8 mouse cellular contexts compared by ENCODE assay signal in the genomic region with DNA sequence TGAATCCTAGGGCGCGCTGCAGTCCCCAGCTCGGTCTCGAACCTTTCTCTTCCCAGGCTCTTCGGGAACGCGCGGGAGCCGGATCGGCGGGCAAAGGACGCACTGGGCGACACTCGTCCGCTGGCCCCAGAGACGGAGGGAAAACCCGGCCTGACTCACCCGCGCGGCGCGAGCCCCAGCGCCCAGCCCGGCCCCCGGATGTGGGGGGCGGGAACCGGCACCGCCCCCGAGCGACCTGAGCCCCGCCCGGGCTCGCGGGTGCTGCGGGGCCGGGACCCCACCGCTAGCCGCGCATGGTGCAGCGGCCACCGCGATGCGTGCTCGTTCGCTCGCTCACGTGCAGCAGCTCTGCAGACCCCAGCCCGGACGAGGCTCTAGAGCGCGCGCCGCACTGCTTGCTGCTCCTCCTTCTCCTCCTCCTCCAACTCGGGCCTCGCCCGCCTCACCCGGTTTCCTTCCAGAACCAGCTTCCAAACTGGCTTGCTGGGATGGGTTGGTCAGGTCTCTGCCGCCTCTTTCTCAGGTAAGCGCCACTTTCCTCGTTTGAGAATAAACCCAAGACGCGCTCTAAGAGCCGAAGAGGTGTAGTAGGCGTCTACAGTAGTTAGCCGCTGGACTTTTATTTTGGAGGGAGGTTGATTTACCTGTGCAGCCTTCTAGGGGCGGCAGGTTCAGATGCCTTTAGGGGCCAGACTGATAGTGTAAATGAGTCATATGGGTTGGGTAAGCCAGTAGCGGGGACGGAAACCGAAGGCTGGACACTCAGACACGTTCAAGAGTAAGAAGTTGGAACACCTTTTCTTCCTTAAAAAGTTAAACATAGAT. TPM values are rescaled to one million over a fixed set of nuclear protein-coding genes. Genes with fewer than 3 reads are reported as not detected.
DNase-seq lines count a peak whose midpoint lies in the region; ATAC-seq lines count a peak whose summit lies in the region.

A gene (minus strand): TSS at position 152 of the 825 bp plus-strand sequence.
A gene (plus strand): TSS at position 264 of the 825 bp plus-strand sequence.

- H3K9me3 ChIP-seq in forebrain, embryonic 12.5 days = no peaks in the 10 kb centered on the region
- H3K9me3 ChIP-seq in limb, embryonic 13.5 days = no peaks in the 10 kb centered on the region
- H3K9me3 ChIP-seq in midbrain, embryonic 13.5 days = no peaks in the 10 kb centered on the region

- peaks cover 34% of the 10 kb centered on the region for H3K27me3 ChIP-seq in forebrain, embryonic 12.5 days
- no peaks in the 10 kb centered on the region for H3K27me3 ChIP-seq in limb, embryonic 13.5 days
- H3K27me3 ChIP-seq in midbrain, embryonic 13.5 days = peaks cover 24% of the 10 kb centered on the region

- no peak within 1 kb of the TSS for H3K27ac ChIP-seq in forebrain, embryonic 12.5 days
- peak within 1 kb of the TSS; percentile 75 for H3K27ac ChIP-seq in limb, embryonic 13.5 days
- no peak within 1 kb of the TSS for H3K27ac ChIP-seq in midbrain, embryonic 13.5 days

- peak within 1 kb of the TSS; percentile 68 for H3K9ac ChIP-seq in forebrain, embryonic 12.5 days
- H3K9ac ChIP-seq in limb, embryonic 13.5 days = peak within 1 kb of the TSS; percentile 82
- H3K9ac ChIP-seq in midbrain, embryonic 13.5 days (replicated peaks) = peak within 1 kb of the TSS; percentile 67

- DNase-seq in ES-CJ7 (ENCODE audit: low read depth, low spot score) = peak; percentile 65
- DNase-seq in adrenal gland, postnatal 25 days = peak; percentile 88
- DNase-seq in heart, postnatal 4 days = peak; percentile 82
- peak; percentile 80 for DNase-seq in testis, postnatal 10 days (ENCODE audit: low spot score)
- DNase-seq in c-Kit-positive CD71-positive TER-119-positive erythroid progenitor cells, embryonic 14.5 days (ENCODE audit: low spot score) = no peak

- peak within 1 kb of the TSS; percentile 85 for H3K4me2 ChIP-seq in forebrain, embryonic 12.5 days
- H3K4me2 ChIP-seq in limb, embryonic 13.5 days (replicated peaks) = peak within 1 kb of the TSS; percentile 96
- H3K4me2 ChIP-seq in midbrain, embryonic 13.5 days (replicated peaks) = peak within 1 kb of the TSS; percentile 90

- ATAC-seq in forebrain, embryonic 12.5 days (ENCODE audit: low FRiP score) = peak; percentile 82
- peak; percentile 62; the same call in 1 of the 2 replicates for ATAC-seq in limb, embryonic 13.5 days (ENCODE audit: low FRiP score, low read depth)
- ATAC-seq in midbrain, embryonic 13.5 days = peak; percentile 78

- H3K4me1 ChIP-seq in forebrain, embryonic 12.5 days = peaks cover 31% of the 10 kb centered on the region
- peaks cover 33% of the 10 kb centered on the region for H3K4me1 ChIP-seq in limb, embryonic 13.5 days
- H3K4me1 ChIP-seq in midbrain, embryonic 13.5 days (replicated peaks) = peaks cover 31% of the 10 kb centered on the region

- peak within 1 kb of the TSS; percentile 55 for H3K4me3 ChIP-seq in forebrain, embryonic 12.5 days (replicated peaks)
- peak within 1 kb of the TSS; percentile 68 for H3K4me3 ChIP-seq in limb, embryonic 13.5 days
- peak within 1 kb of the TSS; percentile 58 for H3K4me3 ChIP-seq in midbrain, embryonic 13.5 days (replicated peaks)

- WGBS in forebrain, embryonic 12.5 days = 1% methylated on average over 59 of the region's 70 CpGs
- WGBS in limb, embryonic 13.5 days = under 1% methylated on average over 58 of the region's 70 CpGs
- under 1% methylated on average over 70 of the region's 70 CpGs for WGBS in midbrain, embryonic 13.5 days

- no peaks in the 10 kb centered on the region for H3K36me3 ChIP-seq in forebrain, embryonic 12.5 days (replicated peaks)
- peaks cover under 1% of the 10 kb centered on the region; the same call in 1 of the 2 replicates for H3K36me3 ChIP-seq in limb, embryonic 13.5 days
- H3K36me3 ChIP-seq in midbrain, embryonic 13.5 days = no peaks in the 10 kb centered on the region

RNA-seq across cellular contexts. Expression of the first gene that starts in this region (rescaled TPM):
- 11.1 and 13.7 TPM in 2 replicates for total RNA-seq in adrenal gland, postnatal 25 days (2021)
- 9.5 and 10.5 TPM in 2 replicates for polyA plus RNA-seq in forebrain, embryonic 12.5 days (2016; fragmentation: Nextera tagmentation; extraction: Ambion mirVana)
- 10 to 100 TPM; 41.3 to 44.4 TPM for total RNA-seq in heart, postnatal 4 days (2021)
- polyA plus RNA-seq in limb, embryonic 13.5 days (2015; fragmentation: Nextera tagmentation; extraction: Ambion mirVana) = 31.1 and 32.4 TPM in 2 replicates
- 8.0 and 8.3 TPM in 2 replicates for polyA plus RNA-seq in midbrain, embryonic 13.5 days (2015; fragmentation: Nextera tagmentation; extraction: Ambion mirVana)

RNA-seq across cellular contexts. Expression of the second gene that starts in this region (rescaled TPM):
- 3.5 and 4.0 TPM in 2 replicates for total RNA-seq in adrenal gland, postnatal 25 days (2021)
- 0.66 and 0.91 TPM in 2 replicates for polyA plus RNA-seq in forebrain, embryonic 12.5 days (2016; fragmentation: Nextera tagmentation; extraction: Ambion mirVana)
- total RNA-seq in heart, postnatal 4 days (2021) = 1 to 10 TPM; 1.3 to 2.0 TPM
- polyA plus RNA-seq in limb, embryonic 13.5 days (2015; fragmentation: Nextera tagmentation; extraction: Ambion mirVana) = 3.1 and 3.5 TPM in 2 replicates
- polyA plus RNA-seq in midbrain, embryonic 13.5 days (2015; fragmentation: Nextera tagmentation; extraction: Ambion mirVana) = 0.22 and 0.26 TPM in 2 replicates
